Mouse (Mus musculus) embryonic facial prominence, embryonic 15.5 days (tissue): ENCODE measurements around the gene Mob1a. TPM values are rescaled to one million over a fixed set of nuclear protein-coding genes. Genes with fewer than 3 reads are reported as not detected.
"Not testable (repeated sequence)": the region's sequence is repeated elsewhere in the genome, so short reads cannot be mapped to it uniquely, and the experiment has no call there.

Experiments used
- ATAC-seq: fragments of 200-750 bp; cut with Nextera tagmentation; 2 replicates; pipeline ENCODE4 v1.8.0; 2017; ENCODE audit warnings: low read depth, moderate TSS enrichment; ENCODE audit not compliant: insufficient number of reproducible peaks, low FRiP score, low TSS enrichment
- H3K27ac ChIP-seq: fragments of 300-500 bp; sonication (generic); replicated peaks from 2 replicates; pipeline ENCODE4 v1.5.1; 2015; ENCODE audit warnings: mild to moderate bottlenecking, inconsistent platforms
- H3K27me3 ChIP-seq: fragments of 300-500 bp; sonication (generic); 2 replicates; pipeline ENCODE4 v1.6.1; 2015; ENCODE audit warnings: inconsistent platforms
- H3K36me3 ChIP-seq: fragments of 300-500 bp; sonication (generic); 2 replicates; pipeline ENCODE4 v1.6.1; 2015; ENCODE audit warnings: mild to moderate bottlenecking, inconsistent platforms
- H3K4me1 ChIP-seq: fragments of 300-500 bp; sonication (generic); 2 replicates; pipeline ENCODE4 v1.6.1; 2015; ENCODE audit warnings: inconsistent platforms
- H3K4me2 ChIP-seq: fragments of 300-500 bp; sonication (generic); replicated peaks from 2 replicates; pipeline ENCODE4 v1.6.1; 2015; ENCODE audit warnings: mild to moderate bottlenecking, inconsistent platforms
- H3K4me3 ChIP-seq: fragments of 300-500 bp; sonication (generic); replicated peaks from 2 replicates; pipeline ENCODE4 v1.5.1; 2015; ENCODE audit warnings: mild to moderate bottlenecking, inconsistent platforms
- H3K9ac ChIP-seq: fragments of 300-500 bp; sonication (generic); 2 replicates; pipeline ENCODE4 v1.6.1; 2015; ENCODE audit warnings: inconsistent platforms
- H3K9me3 ChIP-seq: fragments of 300-500 bp; sonication (generic); replicated peaks from 2 replicates; pipeline ENCODE4 v1.6.1; 2016; ENCODE audit warnings: inconsistent platforms
- WGBS: fragments of 180-500 bp; shearing (Covaris S2); methylation state at CpG from one replicate; pipeline ENCODE4 v1.1.7; 2015; 5-methylcytosine and 5-hydroxymethylcytosine counted together
- polyA plus RNA-seq: library from polyadenylated mRNA; unstranded; fragments of >200 nt; fragmentation: Nextera tagmentation; extraction: Ambion mirVana; gene quantifications from 2 replicates; pipeline ENCODE4 v1.2.1, GENCODE M21; 2015

Gene Mob1a
- polyA plus RNA-seq, 1 experiment from 2014 or later, result 64.1 TPM

DNA sequence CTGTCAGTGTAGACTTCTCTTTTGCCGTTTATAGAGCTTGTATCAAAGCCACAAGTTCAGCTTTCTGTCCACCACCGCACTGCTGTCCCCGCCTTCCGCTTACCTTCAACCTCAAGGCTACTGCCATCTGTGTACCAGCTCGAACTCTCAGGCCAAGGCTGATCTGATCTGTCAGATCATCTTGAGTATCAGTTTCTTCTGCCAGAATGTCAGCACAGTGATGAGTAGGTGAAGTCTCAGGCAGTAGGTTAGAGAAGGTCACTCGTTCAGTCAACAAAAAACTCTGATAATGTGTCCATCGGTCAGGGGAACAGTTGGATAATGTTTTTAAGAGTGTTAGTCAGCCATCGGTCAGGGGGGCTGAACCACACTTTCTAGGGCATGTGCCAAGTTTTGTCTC is 19.5 kb downstream of the Mob1a start:
- WGBS, result 86% methylated on average over 8 of the region's 8 CpGs
- ATAC-seq, H3K27me3 ChIP-seq, H3K9me3 ChIP-seq, H3K9ac ChIP-seq, H3K4me2 ChIP-seq, H3K4me3 ChIP-seq, H3K27ac ChIP-seq: not testable (repeated sequence)
- Histone ChIP-seq H3K36me3 (peaks cover 28% of the 10 kb centered on the region), H3K4me1 (peaks cover 12% of the 10 kb centered on the region)

DNA sequence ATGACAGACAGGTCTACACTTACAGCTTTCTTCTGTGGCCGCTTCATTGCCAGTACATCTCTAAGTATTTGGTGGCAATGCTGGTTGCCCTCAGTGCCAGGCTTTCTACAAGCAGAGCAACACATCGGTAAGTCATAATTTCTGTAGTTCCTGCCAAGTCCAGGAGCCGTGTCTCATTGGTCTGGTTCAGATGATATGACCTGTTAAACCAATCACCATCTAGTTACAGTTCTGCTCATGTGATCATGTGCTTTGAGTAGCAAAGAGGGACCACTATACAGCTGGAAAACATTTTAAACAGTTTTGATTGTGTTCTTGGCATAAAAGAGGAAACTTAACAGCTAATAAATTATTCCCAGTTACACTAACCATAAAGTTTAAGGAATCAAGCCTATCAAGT is 22.1 kb downstream of the Mob1a start:
- Histone ChIP-seq H3K9ac (no peak overlapping the region), H3K4me2 (no peak overlapping the region), H3K4me3 (no peak overlapping the region), H3K27me3 (no peaks in the 10 kb centered on the region), H3K27ac (no peak overlapping the region), H3K4me1 (peaks cover 15% of the 10 kb centered on the region), H3K9me3 (no peaks in the 10 kb centered on the region), H3K36me3 (peaks cover 3% of the 10 kb centered on the region)
- ATAC-seq, result no peak
- 82% methylated on average over 3 of the region's 3 CpGs for WGBS

GRCm38 (mm10) chr6:83348873-83349272 is 23.1 kb downstream of the Mob1a start, which contains the start of gene Bola3:
Bola3 (plus strand) TSS chr6:83349147.
- H3K4me2 ChIP-seq, result peak within 1 kb of the TSS; percentile 79
- ATAC-seq, result peak; percentile 58

GRCm38 (mm10) chr6:83349274-83349958 is 23.6 kb downstream of the Mob1a start:
- H3K4me2 ChIP-seq, result peak overlapping the region; percentile 79
- WGBS, result under 1% methylated on average over 50 of the region's 53 CpGs

More at GRCm38 (mm10) chr6:83348873-83349272, 23.1 kb downstream of the Mob1a start, which contains the start of gene Bola3:
- no peaks in the 10 kb centered on the region for H3K27me3 ChIP-seq
- H3K4me1 ChIP-seq, result peaks cover 15% of the 10 kb centered on the region
- H3K9ac ChIP-seq, result peak within 1 kb of the TSS; percentile 94
- H3K4me3 ChIP-seq, result peak within 1 kb of the TSS; percentile 93
- peaks cover 6% of the 10 kb centered on the region for H3K36me3 ChIP-seq
- 19% methylated on average over 6 of the region's 6 CpGs for WGBS
- H3K9me3 ChIP-seq, result no peaks in the 10 kb centered on the region
- H3K27ac ChIP-seq, result no peak within 1 kb of the TSS; the same call in 1 of the 2 replicates

DNA sequence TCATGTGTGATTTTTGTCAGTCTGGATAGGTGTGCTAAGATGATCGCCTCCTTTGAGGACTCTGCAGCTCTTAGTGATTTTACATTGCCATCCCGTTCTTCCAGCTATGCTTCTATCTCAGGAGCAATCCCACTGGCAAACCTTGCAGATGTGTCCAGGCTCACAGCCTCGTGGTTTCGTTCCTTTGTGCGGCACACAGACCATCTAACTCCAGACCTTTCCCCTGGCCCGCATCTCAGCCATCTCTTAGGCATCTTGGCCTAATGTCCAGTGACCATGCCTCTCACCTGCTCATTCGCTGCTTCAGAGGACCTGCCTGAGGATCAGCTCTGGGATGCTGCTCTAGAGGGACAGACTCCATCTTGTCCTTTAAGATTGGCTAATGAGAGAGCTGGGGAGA is 24.4 kb downstream of the Mob1a start:
- Histone ChIP-seq H3K4me2 (peak overlapping the region; percentile 79), H3K27ac (no peak overlapping the region), H3K4me3 (peak overlapping the region; percentile 93), H3K36me3 (peaks cover 18% of the 10 kb centered on the region), H3K9me3 (no peaks in the 10 kb centered on the region), H3K9ac (peak overlapping the region; percentile 94), H3K4me1 (peaks cover 15% of the 10 kb centered on the region), H3K27me3 (no peaks in the 10 kb centered on the region)
- 79% methylated on average over 7 of the region's 7 CpGs for WGBS
- no peak for ATAC-seq

More at GRCm38 (mm10) chr6:83349274-83349958, 23.6 kb downstream of the Mob1a start:
- peaks cover 15% of the 10 kb centered on the region for H3K4me1 ChIP-seq
- ATAC-seq, result peak; percentile 90
- peaks cover 11% of the 10 kb centered on the region for H3K36me3 ChIP-seq
- no peak overlapping the region; the same call in 1 of the 2 replicates for H3K27ac ChIP-seq
- H3K4me3 ChIP-seq, result peak overlapping the region; percentile 93
- no peaks in the 10 kb centered on the region for H3K27me3 ChIP-seq
- H3K9ac ChIP-seq, result peak overlapping the region; percentile 94
- no peaks in the 10 kb centered on the region for H3K9me3 ChIP-seq

- H3K4me1 ChIP-seq, result peaks cover 15% of the 10 kb centered on the region
- WGBS, result 88% methylated on average over 16 of the region's 16 CpGs
- no peak for ATAC-seq
- no peaks in the 10 kb centered on the region for H3K27me3 ChIP-seq
- H3K27ac ChIP-seq, result no peak overlapping the region
- no peak overlapping the region for H3K4me3 ChIP-seq
- no peaks in the 10 kb centered on the region for H3K9me3 ChIP-seq
- no peak overlapping the region for H3K4me2 ChIP-seq
- H3K9ac ChIP-seq, result no peak overlapping the region
- peaks cover 25% of the 10 kb centered on the region for H3K36me3 ChIP-seq
Measured at GRCm38 (mm10) chr6:83350851-83351405, 25.1 kb downstream of the Mob1a start.

DNA sequence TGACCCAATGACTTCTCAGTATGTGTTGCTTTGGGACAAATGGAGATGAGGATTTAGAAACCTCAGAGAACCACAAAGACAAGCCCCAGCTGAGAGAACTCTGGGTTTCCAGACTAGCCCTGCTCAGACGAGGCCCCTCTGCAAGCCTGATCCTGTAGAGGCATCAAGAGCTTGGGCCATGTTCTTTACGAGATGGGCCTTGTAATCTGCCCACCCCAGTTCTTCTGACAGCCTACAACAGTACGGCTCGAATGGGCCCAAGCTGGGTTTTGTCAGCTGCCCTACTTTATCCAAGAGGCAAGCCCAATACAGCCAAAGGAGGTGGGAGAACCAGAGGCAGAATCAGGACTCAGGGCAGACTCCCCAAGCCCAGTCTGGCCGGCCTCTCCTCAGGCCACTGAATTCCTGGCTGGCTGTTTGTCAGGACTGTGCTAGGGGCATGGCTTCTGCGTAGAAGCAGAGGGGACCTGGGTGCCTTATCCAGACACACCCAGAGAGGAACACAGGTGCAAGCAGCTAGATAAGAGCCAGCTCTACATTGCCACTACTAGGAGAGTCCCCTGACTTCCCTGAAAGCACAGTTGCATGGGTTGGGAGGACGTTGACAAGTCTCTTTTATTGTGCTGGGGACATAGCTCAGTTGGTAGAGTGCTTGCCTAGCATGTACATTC is 25.8 kb downstream of the Mob1a start:
- 72% methylated on average over 7 of the region's 7 CpGs for WGBS
- ATAC-seq, result no peak
- peaks cover 15% of the 10 kb centered on the region for H3K4me1 ChIP-seq
- peaks cover 25% of the 10 kb centered on the region for H3K36me3 ChIP-seq
- no peak overlapping the region for H3K4me3 ChIP-seq
- H3K27me3 ChIP-seq, result no peaks in the 10 kb centered on the region
- H3K27ac ChIP-seq, result no peak overlapping the region
- H3K4me2 ChIP-seq, result no peak overlapping the region
- no peak overlapping the region for H3K9ac ChIP-seq
- H3K9me3 ChIP-seq, result no peaks in the 10 kb centered on the region

DNA sequence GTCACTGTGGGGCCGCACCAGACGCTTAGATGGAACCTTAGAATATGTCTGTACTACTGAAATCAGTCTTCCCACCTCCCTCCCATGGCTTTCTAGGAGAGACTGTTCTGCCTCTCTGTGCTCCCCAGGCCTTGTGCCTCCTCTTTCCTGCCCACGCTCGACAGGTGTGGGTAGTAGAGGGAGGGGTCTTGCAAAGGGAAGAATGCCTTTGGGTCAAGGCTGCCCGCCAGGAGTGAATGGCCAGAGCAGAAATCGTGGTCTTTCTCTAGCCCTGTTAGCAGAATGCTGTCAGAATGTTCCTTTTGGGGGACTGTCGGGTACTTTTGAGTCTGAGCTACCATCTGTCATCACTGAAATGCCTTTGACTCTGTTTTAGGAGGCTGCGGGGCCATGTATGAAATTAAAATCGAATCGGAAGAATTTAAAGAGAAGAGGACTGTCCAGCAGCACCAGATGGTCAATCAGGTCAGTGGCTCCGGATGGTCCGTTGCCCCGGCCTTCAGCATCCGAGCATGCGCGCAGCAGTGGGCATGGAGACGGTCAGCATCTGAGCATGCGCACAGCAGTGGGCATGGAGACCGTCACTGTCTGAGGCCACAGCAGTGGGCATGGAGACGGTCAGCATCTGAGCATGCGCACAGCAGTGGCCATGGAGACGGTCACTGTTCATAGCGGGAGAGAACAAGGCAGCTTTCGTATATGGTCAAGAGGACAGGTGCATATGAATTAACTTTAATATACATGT is 27.0 kb downstream of the Mob1a start:
- no peak overlapping the region for H3K4me2 ChIP-seq
- no peak overlapping the region for H3K9ac ChIP-seq
- WGBS, result 93% methylated on average over 24 of the region's 24 CpGs

DNA sequence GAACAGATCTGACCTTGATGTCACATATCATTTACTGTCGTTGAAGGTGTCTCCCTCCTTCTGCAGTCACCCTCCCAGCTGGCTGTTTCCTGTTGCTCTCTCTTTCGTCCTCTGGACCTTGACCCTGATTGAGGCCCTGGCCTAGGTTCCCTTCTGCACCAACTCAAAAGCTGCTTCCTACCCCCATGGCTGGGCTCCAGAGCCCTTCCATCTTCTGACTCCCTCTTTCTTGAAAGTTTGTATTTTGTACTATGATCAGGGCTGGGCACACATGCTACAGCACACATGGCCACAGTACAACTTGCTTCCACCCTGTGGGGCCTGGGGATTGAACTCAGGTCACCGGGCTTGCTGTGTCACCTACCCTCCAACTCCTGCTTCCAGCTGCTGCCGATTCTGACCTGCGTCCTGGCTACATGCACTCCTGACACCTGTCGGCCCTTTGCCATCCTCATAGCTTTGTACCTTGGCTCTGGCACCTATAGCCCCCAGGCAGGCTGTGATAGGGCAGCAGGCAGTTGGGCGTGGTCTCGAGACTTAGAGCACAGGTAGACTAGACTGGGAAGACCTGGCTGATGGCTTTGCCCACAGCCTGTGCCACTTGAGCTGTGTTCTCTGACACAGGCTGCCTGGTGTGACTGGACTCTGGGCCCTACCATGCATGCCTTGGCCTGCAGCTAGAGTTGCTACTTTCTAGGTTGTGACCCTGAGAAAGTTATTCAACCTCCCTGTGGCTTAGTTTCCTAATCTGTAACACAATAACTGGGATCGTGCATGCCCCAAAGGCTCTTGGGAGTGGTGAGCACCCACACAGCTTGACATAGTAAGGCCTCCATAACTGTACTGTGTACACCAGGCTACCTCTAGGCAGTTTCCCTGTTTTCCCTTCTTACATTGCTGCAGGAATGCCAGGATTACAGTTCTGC is 29.3 kb downstream of the Mob1a start:
- Histone ChIP-seq H3K27ac (no peak overlapping the region), H3K4me2 (no peak overlapping the region), H3K27me3 (no peaks in the 10 kb centered on the region), H3K4me3 (no peak overlapping the region), H3K9me3 (no peaks in the 10 kb centered on the region), H3K36me3 (peaks cover 50% of the 10 kb centered on the region), H3K4me1 (peaks cover 5% of the 10 kb centered on the region), H3K9ac (no peak overlapping the region)
- WGBS, result 73% methylated on average over 9 of the region's 9 CpGs
- no peak for ATAC-seq

More for the DNA sequence above, 27.0 kb downstream of the Mob1a start:
- peaks cover 15% of the 10 kb centered on the region for H3K4me1 ChIP-seq
- H3K27me3 ChIP-seq, result no peaks in the 10 kb centered on the region
- no peaks in the 10 kb centered on the region for H3K9me3 ChIP-seq
- peaks cover 29% of the 10 kb centered on the region for H3K36me3 ChIP-seq
- no peak overlapping the region for H3K27ac ChIP-seq
- no peak overlapping the region for H3K4me3 ChIP-seq
- ATAC-seq, result no peak

DNA sequence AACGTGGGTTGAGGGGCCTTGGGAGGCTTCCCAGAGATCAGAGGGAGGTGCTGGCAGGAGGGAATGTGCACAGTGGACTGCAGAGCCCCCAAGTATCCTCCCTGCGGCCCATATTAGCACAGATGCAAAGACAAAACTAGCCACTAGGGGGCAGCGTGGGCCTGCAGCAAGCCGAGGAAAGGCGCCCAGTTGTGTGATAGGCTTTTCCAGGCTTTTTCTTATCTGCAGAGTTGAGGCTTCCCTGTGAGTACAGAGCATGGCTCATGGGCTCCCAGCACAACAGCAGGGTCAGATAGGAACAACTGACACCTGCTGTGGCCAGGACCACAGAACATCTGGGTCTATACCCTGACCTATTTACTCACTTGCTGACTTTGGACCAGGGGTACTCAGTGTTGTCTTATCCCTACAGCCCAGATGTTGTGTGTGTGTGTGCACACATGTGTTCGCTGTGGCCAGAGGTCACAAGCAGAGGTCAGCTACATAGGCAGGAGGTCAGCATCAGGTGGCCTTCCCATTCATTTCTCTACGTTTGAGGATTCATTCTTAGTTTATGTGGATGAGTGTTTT is 30.8 kb downstream of the Mob1a start:
- Histone ChIP-seq H3K4me2 (no peak overlapping the region), H3K9me3 (no peaks in the 10 kb centered on the region), H3K4me3 (no peak overlapping the region), H3K27ac (no peak overlapping the region), H3K27me3 (no peaks in the 10 kb centered on the region), H3K4me1 (no peaks in the 10 kb centered on the region), H3K36me3 (peaks cover 52% of the 10 kb centered on the region), H3K9ac (no peak overlapping the region)
- ATAC-seq, result 0 out of 2 replicates have a peak, but pooled peaks have one; percentile 22
- WGBS, result 25% methylated on average over 7 of the region's 7 CpGs
